Mouse (Mus musculus) cerebellum, postnatal 14 days (tissue): ENCODE data around the gene Spon1.

Experiments used
- DNase-seq, 2 experiments: peaks; one replicate each; pipeline ENCODE4 v3.0.0; 2021; ENCODE audit warnings: mixed read lengths in 2 of 2

Spon1 gene

GRCm38 (mm10) chr7:114011726-114012443 is 246.1 kb downstream of the Spon1 start:
- peak; percentile 54 to 58 for DNase-seq

GRCm38 (mm10) chr7:114016001-114016949 is 250.5 kb downstream of the Spon1 start:
- peak in 1 of 2 experiments; percentile 59 for DNase-seq

DNA sequence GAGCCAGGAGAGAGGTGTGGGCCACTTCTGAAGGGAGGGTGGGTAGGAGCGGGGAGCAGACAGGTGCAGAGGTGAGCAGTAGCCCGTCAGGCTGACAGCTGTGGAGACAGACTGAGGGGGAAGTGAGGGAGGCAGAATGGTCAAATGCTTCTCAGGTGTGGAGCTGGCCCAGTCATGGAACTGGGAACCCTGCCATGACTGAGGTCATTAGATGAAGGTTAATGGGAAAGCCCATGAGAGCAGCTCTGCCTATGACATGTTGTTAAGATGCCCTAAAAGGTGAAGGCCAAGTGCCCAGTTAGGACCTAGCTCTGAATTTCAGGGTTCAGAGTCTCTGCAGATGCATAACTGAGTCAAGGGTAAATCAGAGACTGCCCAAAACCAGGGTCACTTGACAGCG is 253.1 kb downstream of the Spon1 start:
- DNase-seq, result no peak

DNA sequence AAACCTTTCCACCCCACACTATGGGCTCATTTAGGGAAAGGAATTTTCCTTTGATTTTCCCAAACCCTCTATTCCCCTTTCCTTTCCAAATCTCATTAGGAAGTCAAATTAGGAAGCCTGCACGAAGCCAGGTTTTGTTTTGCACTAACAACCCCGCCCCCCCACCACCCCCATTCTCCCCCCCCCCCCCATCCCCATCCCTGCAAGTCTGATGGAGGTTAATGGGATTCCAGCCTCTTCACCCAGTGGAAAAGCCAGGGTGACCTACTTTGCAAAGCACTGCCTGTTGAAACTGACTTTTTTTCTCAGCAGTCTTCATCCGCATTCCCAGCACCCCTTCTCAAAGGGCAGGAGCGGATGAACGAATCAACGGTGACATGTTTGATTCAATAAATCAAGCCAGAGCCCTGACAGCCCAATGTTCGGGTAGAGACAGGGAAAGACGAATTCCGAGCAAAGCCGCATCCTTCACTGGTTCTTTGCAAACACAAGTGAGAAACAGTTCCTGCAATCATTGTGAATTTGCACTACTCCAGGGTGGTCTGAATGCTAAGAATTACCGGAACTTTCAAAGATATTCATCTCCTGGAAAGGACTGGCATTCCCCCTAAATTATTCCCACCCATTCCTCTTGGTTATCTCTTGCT is 254.4 kb downstream of the Spon1 start:
- peak in 1 of 2 experiments; percentile 45 for DNase-seq

GRCm38 (mm10) chr7:114020704-114021093 is 254.9 kb downstream of the Spon1 start:
- DNase-seq, result peak; percentile 90 to 93

DNA sequence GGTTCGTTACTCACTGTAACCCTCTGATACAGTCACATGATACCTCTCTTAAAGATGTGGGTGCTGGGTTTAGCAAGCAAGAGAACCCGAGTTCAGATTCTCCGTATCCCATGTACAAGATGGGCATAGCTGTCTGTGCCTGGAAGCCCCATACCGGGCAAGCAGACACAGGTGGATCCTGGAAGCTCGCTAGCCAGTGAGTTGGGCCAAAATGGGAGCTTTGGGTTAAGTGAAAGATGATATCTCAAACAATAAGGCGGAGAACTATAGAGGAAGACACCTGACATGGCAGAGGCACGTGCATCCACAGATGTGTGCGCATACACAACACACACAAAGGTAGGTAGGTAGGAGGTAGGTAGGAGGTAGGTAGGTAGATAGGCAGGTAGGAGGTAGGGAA is 261.1 kb downstream of the Spon1 start:
- DNase-seq, result no peak

DNA sequence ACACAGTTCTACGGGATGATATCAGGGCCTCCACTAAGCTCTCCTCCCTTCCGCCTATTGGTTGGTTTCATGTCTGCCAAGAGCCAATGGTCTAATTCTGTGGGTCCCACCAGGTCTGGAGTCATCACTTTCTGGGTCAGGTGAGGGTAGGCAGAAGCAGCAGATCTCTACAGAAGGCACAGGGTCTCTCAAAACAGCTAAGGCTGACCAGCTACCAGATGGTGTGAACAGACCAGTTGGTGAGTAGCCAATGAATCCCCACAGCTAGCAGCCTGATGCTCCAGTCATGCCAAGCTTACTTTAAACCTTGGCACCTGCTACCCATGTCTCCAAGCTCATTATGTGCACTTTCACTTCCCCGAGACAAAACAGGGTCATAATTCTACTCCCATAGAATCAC is 261.6 kb downstream of the Spon1 start:
- DNase-seq, result peak; percentile 88 to 94

DNA sequence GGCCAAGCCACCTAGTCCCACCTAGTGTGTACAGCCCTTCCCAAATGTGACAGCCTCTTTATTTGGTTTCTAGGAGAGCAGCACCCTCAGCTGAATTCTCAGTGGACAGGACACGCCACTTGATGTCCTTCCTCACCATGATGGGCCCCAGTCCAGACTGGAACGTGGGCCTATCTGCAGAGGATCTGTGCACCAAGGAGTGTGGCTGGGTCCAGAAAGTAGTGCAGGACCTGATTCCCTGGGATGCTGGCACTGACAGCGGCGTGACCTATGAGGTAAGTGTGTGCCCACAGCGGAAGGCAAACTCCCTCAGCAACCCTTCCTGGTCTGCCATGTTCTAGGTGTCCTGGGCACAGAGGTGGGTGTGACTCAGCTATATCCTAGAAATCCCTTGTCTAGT is 263.0 kb downstream of the Spon1 start:
- DNase-seq, result no peak

GRCm38 (mm10) chr7:114029596-114029995 is 263.8 kb downstream of the Spon1 start:
- DNase-seq, result peak; percentile 81 to 83

DNA sequence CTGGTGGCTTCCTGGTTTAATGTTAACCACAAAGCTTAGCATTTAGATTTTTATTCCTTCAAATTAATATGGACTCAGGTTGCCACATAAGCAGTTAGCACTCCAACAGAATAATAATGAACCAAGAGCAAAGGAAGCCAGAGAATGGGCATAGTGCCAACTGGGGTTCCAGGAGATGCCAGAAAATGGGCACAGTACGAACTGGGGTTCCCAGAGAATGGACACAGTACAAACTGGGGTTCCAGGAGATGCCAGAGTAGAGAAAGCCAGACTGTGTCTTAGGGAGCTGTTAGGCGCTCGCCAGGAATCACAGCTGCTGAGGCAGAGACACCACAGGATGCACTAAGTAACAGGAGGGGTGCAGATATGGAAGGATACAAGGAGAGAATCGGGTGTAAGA is 271.4 kb downstream of the Spon1 start:
- peak; percentile 62 to 66 for DNase-seq

GRCm38 (mm10) chr7:114041349-114041748 is 275.6 kb downstream of the Spon1 start:
- DNase-seq, result no peak

GRCm38 (mm10) chr7:114042973-114043928 is 277.5 kb downstream of the Spon1 start:
- no peak for DNase-seq

GRCm38 (mm10) chr7:114043929-114044549 is 278.2 kb downstream of the Spon1 start:
- DNase-seq, result no peak

DNA sequence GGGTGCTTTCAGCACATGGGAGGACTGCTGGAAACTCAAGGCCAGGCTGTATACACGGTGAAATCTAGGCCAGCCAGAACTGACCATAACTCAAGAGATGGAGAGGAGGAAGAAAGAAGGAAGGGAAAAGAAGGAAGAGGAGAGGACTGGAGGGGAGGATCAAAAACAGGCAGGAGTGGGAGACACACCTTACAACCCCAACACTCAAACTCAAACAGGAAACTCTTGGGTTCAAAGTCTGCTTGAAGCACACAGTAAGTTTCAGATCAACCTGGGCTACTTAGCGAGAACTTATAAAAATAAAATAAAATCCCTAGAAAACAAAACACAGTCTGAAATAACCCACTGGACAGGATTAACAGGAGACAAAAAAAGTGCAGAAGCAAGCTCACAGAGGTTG is 280.0 kb downstream of the Spon1 start:
- no peak for DNase-seq

- DNase-seq, result no peak
Measured at GRCm38 (mm10) chr7:114053720-114054119, 287.9 kb downstream of the Spon1 start.

- DNase-seq, result no peak
Measured at GRCm38 (mm10) chr7:114058166-114058565, 292.4 kb downstream of the Spon1 start.

DNA sequence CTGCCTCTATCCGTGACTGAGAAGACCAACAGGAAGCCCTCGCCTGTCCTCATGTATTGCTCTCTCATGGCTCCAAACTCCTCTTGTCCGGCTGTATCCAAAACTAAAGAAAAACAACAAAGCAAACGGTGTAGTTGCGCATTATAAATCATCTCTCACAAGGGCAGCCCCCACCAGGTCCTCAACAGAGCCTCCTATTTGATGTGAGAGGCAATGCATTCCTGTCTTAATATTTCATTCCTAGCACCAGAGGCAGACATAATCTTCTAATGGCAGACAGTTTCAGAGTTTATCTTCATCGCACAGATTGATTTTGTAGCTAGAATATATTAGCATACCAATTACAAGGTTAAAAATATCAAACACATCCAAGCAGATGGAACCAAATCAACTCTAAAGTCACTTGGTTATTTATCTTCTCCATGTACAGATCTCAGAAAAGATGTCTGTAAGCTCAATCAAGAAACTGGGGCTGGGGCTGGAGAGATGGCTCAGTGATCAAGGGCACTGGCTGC is 293.2 kb downstream of the Spon1 start:
- no peak for DNase-seq

DNA sequence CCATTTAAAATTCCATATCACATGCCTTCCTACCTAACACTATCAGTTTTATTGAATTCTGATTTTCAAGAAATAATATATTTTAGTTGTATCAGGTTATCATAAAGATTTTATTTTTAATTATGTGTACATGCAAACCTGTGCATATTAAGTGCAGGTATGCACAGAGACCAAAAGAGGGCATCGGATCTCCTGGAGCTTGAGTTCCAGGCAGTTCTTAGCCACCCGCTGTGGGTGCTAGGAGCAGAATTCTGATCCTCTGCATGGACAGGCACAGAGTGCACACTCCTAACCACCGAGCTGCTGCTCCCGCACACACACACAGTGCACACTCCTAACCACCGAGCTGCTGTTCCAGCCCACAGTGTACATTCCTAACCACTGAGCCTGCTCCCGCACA is 294.6 kb downstream of the Spon1 start:
- DNase-seq, result no peak

DNA sequence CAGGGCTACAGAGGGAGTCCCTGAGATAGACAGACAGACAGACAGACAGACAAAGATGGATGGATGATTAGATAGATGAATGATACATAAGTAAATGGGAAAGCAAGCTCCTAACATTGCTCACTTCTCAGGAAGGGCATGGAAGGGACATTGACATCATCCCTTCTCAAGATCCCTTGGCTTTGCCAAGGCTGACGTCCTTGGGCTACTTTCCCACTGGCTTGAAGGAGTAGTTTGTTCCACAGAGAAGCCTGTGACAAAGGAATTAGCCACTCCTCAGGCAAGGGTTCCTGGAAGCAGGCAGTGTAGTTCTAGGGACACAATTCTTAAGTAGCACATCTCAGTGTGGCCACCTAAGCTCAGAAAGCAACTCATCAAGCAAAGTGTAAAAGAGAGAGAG is 296.7 kb downstream of the Spon1 start:
- no peak for DNase-seq

- peak in 1 of 2 experiments; percentile 44 for DNase-seq
Measured at GRCm38 (mm10) chr7:114063534-114063933, 297.7 kb downstream of the Spon1 start.

DNA sequence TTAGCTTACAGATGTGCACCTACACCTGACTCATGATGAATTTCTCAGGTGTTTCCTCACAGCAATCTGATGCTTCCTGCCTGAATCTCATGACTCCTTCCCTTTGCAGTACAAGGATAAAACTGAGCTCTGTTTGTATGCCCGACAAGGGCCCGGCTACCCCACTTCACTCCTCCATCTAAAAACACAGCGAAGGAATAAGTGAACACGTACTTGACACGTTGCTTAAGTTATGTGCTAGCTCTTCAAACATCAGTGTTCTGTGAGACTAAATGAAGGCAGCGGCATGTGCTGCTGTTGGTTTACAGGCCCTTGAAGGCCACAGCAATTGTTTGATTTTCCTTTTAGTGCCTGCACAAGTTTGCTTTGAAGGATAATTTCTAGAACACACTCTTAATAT is 298.2 kb downstream of the Spon1 start:
- no peak for DNase-seq
